Mouse (Mus musculus) gastrocnemius, postnatal 14 days (tissue): ENCODE results near the gene Selenbp1. TPM values are rescaled to one million over a fixed set of nuclear protein-coding genes. Genes with fewer than 3 reads are reported as not detected.

Experiments used
- DNase-seq: peaks from one replicate; pipeline ENCODE4 v3.0.0; 2021; ENCODE audit warnings: mixed read lengths
- intact Hi-C: fragments of 180-260 bp; cut with DNase I; formaldehyde crosslinking; loops from one replicate; pipeline ENCODE4 v1.15.1; 2025; ENCODE audit warnings: low total_unique reads
- total RNA-seq, 2 experiments: library from RNA; stranded (reverse); gene quantifications; 2 replicates each; pipeline ENCODE4 v1.2.3; 2021

The Selenbp1 gene
- total RNA-seq, 2 experiments from 2014 or later = 8.9 to 9.5 TPM

DNA sequence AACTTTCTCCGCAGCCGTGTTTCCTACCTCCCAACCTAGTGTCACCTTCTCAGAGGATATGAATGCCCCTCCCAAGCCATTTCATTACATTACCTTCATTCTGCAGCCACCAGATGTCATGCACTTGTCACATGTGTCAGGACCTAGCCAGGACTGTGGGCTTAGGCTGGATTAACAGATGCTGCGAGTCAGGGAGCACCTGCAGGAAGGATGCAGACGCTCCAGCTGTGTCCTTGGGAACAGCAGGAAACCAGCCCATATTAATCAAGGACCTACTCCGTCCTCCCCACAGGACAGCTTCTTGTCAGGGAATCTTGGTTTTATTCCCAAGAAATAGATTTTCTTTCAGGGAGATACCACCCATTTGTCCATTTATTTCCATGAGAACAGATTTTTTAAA lies 27.5 kb downstream of the Selenbp1 start:
- intact Hi-C loops = no loop called here

DNA sequence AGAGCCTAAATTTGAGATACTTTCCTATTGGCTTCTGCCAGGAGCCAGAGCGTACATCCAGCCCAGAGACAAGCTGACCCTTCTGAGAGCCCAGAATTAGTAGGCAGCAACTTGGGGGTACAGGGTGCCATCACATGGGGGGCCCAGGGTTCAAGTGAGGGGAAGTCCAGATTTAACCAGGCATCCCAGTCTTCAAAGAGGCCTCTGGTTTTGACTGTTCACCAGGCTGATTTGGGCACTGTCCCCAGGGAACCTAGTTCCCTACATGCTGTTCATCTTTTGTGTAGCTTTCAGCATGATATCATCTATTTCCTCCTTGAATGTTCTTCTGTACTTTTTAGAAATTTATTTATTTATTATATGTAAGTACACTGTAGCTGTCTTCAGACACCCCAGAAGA lies 32.1 kb downstream of the Selenbp1 start:
- intact Hi-C loops = no loop called here
- DNase-seq = no peak

More for the DNA sequence above, 27.5 kb downstream of the Selenbp1 start:
- no peak for DNase-seq

DNA sequence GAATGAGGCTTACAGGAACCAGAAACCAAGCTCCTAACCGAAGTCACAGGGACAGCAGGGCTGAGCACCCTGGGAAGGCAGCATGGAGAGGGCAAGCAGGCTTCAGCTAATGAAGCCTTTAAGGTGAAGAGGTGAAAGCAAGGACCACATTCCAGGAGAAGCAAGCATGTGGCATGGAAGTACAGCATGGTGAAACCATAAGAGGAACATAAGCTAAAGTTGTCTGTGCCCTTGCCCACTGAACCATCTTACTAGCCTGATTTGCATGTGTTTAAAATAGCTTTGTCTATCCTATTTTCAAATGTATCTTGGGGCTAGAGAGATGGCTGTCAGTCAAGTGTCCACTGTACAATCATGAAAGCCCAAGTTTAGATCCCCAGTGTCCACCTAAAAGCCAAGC lies 33.0 kb downstream of the Selenbp1 start:
- no peak for DNase-seq
- intact Hi-C loops = no loop called here

DNA sequence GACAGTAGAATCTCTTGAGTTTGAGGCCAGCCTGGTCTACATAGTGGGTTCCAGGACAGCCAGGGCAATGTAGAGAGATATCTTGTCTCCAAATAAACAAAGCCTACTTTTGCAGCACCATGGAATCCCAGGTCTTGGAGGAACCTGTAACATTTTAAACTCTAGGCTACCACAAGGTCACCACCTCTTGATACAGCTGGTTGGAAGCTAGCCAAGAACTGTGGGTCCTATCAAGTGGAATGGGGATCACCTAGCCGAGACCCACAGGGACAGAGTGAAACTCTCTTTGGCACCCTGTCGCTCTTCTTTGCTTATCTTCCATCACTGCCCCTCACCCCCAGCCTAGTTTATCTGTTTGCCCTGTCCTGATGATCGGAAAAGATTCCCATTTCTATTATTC lies 39.7 kb downstream of the Selenbp1 start:
- intact Hi-C loops = no loop called here
- DNase-seq = no peak

DNA sequence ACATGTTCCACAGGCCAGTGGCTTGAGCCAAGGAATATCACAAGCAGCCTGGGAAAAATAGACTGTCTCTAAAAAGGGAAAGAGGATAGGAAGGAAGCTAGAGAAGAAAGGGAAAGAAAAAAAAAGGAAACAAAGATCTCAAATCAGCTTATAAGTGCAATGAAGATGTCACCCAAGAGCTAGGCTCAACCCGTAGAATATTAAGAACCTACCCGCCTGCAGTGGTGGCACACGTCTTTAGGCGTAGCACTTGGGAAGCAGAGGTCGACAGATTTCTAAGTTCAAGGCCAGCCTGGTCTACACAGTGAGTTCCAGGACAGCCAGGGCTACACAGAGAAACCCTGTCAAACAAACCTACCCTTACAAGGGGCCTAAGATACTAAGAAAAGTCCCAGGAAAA lies 40.8 kb downstream of the Selenbp1 start:
- no peak for DNase-seq
- intact Hi-C loops = no loop called here

DNA sequence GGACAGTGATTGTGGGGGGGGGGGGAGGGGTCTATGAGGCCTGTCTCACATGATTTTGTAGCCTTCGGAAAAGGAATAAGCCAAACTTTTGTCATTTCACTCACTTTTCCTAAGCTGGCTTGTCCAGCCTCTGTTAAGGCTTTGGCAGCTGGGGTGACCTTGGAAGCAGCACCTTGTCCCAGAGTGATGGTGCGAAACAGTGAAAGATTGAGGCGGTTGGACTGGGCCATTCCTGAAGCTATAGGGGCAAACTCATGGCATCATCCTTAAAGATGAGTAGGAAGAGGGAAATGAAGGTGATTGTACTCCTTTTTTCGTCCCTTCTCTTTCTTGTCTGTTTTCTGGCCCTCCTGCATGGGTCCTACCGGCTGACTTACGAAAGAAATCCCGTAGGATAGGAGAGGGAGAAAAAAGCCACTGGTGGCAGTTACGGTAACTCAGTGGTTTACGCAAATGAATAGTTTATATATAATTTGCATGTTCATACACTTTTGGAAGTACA lies 41.2 kb downstream of the Selenbp1 start:
- intact Hi-C loops = no loop called here
- DNase-seq = no peak

DNA sequence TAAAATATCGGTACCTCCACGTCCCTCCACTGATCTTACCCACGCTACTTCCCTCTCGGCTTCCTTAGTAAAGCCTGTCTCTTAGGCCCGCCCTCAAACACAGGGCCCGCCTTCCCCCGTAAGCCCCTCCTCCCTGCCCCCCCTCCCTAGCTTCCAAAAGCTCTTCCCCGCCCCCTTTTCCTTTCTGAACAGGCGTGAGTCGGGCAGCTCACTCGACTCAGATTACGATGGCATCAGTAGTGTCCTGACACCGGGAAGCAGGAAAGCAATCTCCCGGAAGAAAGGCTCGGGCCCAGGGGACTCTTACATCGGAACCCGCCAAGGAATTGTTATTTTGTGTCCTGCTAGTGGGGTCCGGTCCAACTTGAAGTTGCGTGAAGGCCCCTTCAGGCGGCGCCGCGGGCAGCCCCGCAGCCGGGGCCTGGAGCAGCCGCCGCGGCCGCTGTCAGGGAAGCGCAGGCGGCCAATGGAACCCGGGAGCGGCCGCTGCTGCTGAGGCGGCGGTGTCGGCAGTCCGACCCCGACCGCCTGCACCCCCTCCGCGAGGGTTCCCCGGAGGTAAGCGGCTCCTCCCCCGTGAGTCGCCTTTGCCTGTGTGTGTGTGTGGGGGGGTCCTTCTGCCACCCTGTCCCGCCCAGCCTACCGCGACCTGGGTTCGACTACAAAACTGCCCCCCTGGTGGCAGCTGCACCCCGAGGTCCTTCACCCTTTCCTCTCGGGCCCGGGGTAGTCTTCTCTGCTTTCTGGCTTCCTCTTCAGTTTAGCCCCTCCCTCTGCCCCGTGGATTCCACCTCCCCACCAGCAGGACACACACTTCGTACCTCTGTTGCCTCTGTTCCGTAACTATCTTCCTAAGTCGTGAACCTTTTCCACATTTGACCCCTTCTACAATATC lies 41.9 kb downstream of the Selenbp1 start, which contains the start of gene Pi4kb:
TSS of gene Pi4kb (plus strand) at position 204 of the 895 bp plus-strand sequence.
- intact Hi-C loops = no loop called here
- DNase-seq = peak; percentile 83

DNA sequence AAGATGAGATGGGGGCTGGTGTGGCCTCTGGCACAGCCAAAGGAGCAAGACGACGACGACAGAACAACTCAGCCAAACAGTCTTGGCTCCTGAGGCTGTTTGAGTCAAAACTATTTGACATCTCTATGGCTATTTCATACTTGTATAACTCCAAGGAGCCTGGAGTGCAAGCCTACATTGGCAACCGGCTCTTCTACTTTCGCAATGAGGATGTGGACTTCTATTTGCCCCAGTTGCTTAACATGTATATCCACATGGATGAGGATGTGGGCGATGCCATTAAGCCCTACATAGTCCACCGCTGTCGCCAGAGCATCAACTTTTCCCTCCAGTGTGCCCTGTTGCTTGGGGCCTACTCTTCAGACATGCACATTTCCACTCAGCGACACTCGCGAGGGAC lies 51.5 kb downstream of the Selenbp1 start:
- DNase-seq = no peak
- intact Hi-C loops = no loop called here

DNA sequence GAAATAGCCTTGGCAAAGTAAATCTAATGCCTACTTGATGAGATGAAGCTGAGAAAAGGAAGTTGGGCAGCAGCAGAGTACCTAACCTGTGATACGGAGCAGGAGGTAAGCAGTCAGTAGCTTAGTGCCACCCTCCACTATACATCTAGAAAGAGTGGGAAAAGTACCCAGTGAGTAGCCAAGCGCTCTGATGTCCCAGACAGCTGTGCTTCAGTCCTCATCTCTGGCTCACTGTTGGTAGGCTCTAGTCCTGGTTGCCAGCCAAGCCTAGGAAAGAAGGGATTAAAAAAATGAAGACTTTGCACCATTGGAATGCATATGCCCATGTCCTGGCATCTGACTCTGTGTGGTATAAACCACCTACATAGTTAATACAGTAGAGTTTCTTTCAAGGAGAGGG lies 52.7 kb downstream of the Selenbp1 start:
- DNase-seq = no peak
- intact Hi-C loops = no loop called here

DNA sequence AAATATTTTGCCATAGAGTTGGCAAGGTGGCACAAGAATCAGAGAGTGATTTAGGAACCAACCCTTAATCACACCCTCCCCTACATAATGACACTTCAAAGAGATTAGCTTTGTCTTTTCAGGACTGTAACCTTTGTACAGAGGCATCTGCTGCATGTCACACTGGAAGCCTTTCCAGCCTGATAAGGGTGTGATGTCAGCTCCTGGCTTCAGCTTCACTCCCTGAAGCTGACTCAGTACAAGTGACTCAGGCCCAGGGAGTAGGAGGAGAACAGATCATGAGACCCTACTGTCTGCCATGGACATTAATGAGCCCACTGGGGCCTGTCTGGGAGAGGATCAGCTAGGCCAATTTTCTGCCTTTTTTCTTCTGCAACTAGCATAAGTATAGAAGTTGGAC lies 54.7 kb downstream of the Selenbp1 start:
- intact Hi-C loops = no loop called here
- peak; percentile 74 for DNase-seq

DNA sequence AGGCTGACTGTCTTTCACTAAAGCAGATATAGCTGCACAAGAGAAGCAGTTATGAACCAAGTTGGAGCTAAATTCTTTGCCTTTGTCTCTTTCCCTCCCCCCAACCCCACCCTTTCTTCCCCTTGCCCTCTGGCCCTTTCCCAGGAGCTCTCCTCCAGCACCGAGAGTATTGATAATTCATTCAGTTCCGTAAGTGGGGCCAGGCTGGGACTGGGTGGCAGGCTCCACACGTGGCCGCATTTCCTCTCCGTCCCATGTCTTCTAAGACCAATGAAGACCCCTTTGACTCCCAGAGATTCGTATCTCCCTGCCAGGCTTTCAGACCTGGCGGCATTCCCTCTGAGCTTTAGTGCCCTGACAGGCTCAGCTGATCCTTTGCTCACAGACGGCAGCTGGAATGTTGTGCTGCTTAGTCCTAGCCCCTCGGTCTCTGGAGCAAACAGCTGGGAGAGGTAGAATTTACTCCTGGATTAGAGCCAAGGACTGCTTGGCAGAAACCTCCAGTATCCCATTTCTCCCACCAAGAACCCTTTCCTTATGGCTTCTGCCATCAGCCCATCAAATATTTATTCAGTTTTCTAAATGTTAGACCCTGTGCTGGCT lies 56.4 kb downstream of the Selenbp1 start:
- peak; percentile 60 for DNase-seq
- intact Hi-C loops = no loop called here

Other genes starting within 250 kb of the Selenbp1 start
- gene Selenbp2, start 239.5 kb upstream of the Selenbp1 start, total RNA-seq = 1 to 10 TPM in 1 of 2 experiments, under 1 TPM in 1; 0.78 to 1.7 TPM
- gene Cgn, start 146.6 kb upstream of the Selenbp1 start, total RNA-seq = under 1 TPM; 0.11 to 0.16 TPM
- 10 to 100 TPM; 13.9 to 18.1 TPM for gene Pogz, start 95.5 kb upstream of the Selenbp1 start, total RNA-seq
- gene Psmb4, start 46.1 kb upstream of the Selenbp1 start, total RNA-seq = 100 to 1,000 TPM; 202 to 211 TPM
- 1 to 10 TPM; 5.8 to 7.2 TPM for gene Rfx5, start 21.0 kb downstream of the Selenbp1 start, total RNA-seq
- gene Pi4kb, start 41.7 kb downstream of the Selenbp1 start, total RNA-seq = 10 to 100 TPM; 23.5 to 24.1 TPM
- 10 to 100 TPM; 12.4 to 13.8 TPM for gene Zfp687, start 82.4 kb downstream of the Selenbp1 start, total RNA-seq
- 100 to 1,000 TPM; 155 to 162 TPM for gene Psmd4, start 109.6 kb downstream of the Selenbp1 start, total RNA-seq
- 10 to 100 TPM; 17.4 to 18.9 TPM for gene Pip5k1a, start 173.9 kb downstream of the Selenbp1 start, total RNA-seq
- gene Vps72, start 178.0 kb downstream of the Selenbp1 start, total RNA-seq = 10 to 100 TPM; 29.6 to 41.0 TPM
- 100 to 1,000 TPM; 511 to 517 TPM for gene Tmod4, start 191.4 kb downstream of the Selenbp1 start, total RNA-seq
- 10 to 100 TPM; 31.8 to 40.5 TPM for gene Scnm1, start 201.0 kb downstream of the Selenbp1 start, total RNA-seq
- gene Lysmd1, start 201.0 kb downstream of the Selenbp1 start, total RNA-seq = 1 to 10 TPM; 7.4 to 8.4 TPM
- gene Tnfaip8l2, start 209.3 kb downstream of the Selenbp1 start, total RNA-seq = under 1 TPM; 0.82 to 0.92 TPM
- gene Sema6c, start 227.4 kb downstream of the Selenbp1 start, total RNA-seq = 100 to 1,000 TPM in 1 of 2 experiments, 10 to 100 TPM in 1; 97.1 to 106 TPM